Mouse (Mus musculus): ENCODE results near the gene Gm21970. TPM values are rescaled to one million over a fixed set of nuclear protein-coding genes. Genes with fewer than 3 reads are reported as not detected.
A peak's percentile ranks its signal among the peaks of the same experiment; 100 is the strongest.

Gene Gm21970
- polyA plus RNA-seq, 1 experiment = not detected

GRCm38 (mm10) chr16:91387121-91387486 is 4.4 kb upstream of the Gm21970 start:
- no peaks in the 10 kb centered on the region for H3K27me3 ChIP-seq (ENCODE audit: control insufficient read depth, insufficient read depth, low read length, poor library complexity, severe bottlenecking)
- H3K4me3 ChIP-seq (ENCODE audit: low read depth, low read length) = no peak overlapping the region
- no peaks in the 10 kb centered on the region for H3K9me3 ChIP-seq (replicated peaks; ENCODE audit: control insufficient read depth, insufficient read depth, low read length, poor library complexity, severe bottlenecking)
- H3K4me1 ChIP-seq (ENCODE audit: control insufficient read depth, insufficient read depth, low read length) = no peaks in the 10 kb centered on the region
- no peak for TF ChIP-seq EP300 (IDR thresholded peaks at IDR 0.05; ENCODE audit: insufficient read depth, low read depth, low read length)
- TF ChIP-seq CTCF (IDR thresholded peaks at IDR 0.05; ENCODE audit: low read depth, low read length) = no peak
- no peak for TF ChIP-seq POLR2A (IDR thresholded peaks at IDR 0.05; ENCODE audit: insufficient read depth, low read length)
- no peaks in the 10 kb centered on the region; the same call in 1 of the 2 replicates for H3K36me3 ChIP-seq (ENCODE audit: control insufficient read depth, insufficient read depth, low read length, poor library complexity, severe bottlenecking)
- no peak overlapping the region for H3K27ac ChIP-seq (ENCODE audit: insufficient read depth, low read length)
- H3K9ac ChIP-seq (ENCODE audit: low read depth, poor library complexity, severe bottlenecking) = no peak overlapping the region

GRCm38 (mm10) chr16:91390100-91390499 is 1.4 kb upstream of the Gm21970 start:
- no peak for TF ChIP-seq EP300 (IDR thresholded peaks at IDR 0.05; ENCODE audit: insufficient read depth, low read depth, low read length)
- TF ChIP-seq CTCF (IDR thresholded peaks at IDR 0.05; ENCODE audit: low read depth, low read length) = peak; percentile 67
- no peak overlapping the region for H3K9ac ChIP-seq (ENCODE audit: low read depth, poor library complexity, severe bottlenecking)
- no peaks in the 10 kb centered on the region for H3K9me3 ChIP-seq (replicated peaks; ENCODE audit: control insufficient read depth, insufficient read depth, low read length, poor library complexity, severe bottlenecking)
- H3K27me3 ChIP-seq (ENCODE audit: control insufficient read depth, insufficient read depth, low read length, poor library complexity, severe bottlenecking) = no peaks in the 10 kb centered on the region
- no peaks in the 10 kb centered on the region for H3K4me1 ChIP-seq (ENCODE audit: control insufficient read depth, insufficient read depth, low read length)
- H3K36me3 ChIP-seq (ENCODE audit: control insufficient read depth, insufficient read depth, low read length, poor library complexity, severe bottlenecking) = no peaks in the 10 kb centered on the region
- H3K27ac ChIP-seq (ENCODE audit: insufficient read depth, low read length) = no peak overlapping the region
- H3K4me3 ChIP-seq (ENCODE audit: low read depth, low read length) = no peak overlapping the region

- no peaks in the 10 kb centered on the region for H3K27me3 ChIP-seq (ENCODE audit: control insufficient read depth, insufficient read depth, low read length, poor library complexity, severe bottlenecking)
- no peak overlapping the region for H3K4me3 ChIP-seq (ENCODE audit: low read depth, low read length)
- no peak overlapping the region for H3K9ac ChIP-seq (ENCODE audit: low read depth, poor library complexity, severe bottlenecking)
- H3K4me1 ChIP-seq (ENCODE audit: control insufficient read depth, insufficient read depth, low read length) = no peaks in the 10 kb centered on the region
- no peak overlapping the region for H3K27ac ChIP-seq (ENCODE audit: insufficient read depth, low read length)
- TF ChIP-seq POLR2A (IDR thresholded peaks at IDR 0.05; ENCODE audit: insufficient read depth, low read length) (no peak), EP300 (IDR thresholded peaks at IDR 0.05; ENCODE audit: insufficient read depth, low read depth, low read length) (no peak), CTCF (IDR thresholded peaks at IDR 0.05; ENCODE audit: low read depth, low read length) (no peak)
- H3K9me3 ChIP-seq (replicated peaks; ENCODE audit: control insufficient read depth, insufficient read depth, low read length, poor library complexity, severe bottlenecking) = no peaks in the 10 kb centered on the region
- H3K36me3 ChIP-seq (ENCODE audit: control insufficient read depth, insufficient read depth, low read length, poor library complexity, severe bottlenecking) = no peaks in the 10 kb centered on the region
Measured at GRCm38 (mm10) chr16:91394826-91395410, 3.4 kb downstream of the Gm21970 start.

- H3K27me3 ChIP-seq (ENCODE audit: control insufficient read depth, insufficient read depth, low read length, poor library complexity, severe bottlenecking) = no peaks in the 10 kb centered on the region
- no peaks in the 10 kb centered on the region for H3K9me3 ChIP-seq (replicated peaks; ENCODE audit: control insufficient read depth, insufficient read depth, low read length, poor library complexity, severe bottlenecking)
- H3K9ac ChIP-seq (ENCODE audit: low read depth, poor library complexity, severe bottlenecking) = no peak overlapping the region
- H3K27ac ChIP-seq (ENCODE audit: insufficient read depth, low read length) = no peak overlapping the region
- no peaks in the 10 kb centered on the region for H3K36me3 ChIP-seq (ENCODE audit: control insufficient read depth, insufficient read depth, low read length, poor library complexity, severe bottlenecking)
- no peak for TF ChIP-seq EP300 (IDR thresholded peaks at IDR 0.05; ENCODE audit: insufficient read depth, low read depth, low read length)
- TF ChIP-seq POLR2A (IDR thresholded peaks at IDR 0.05; ENCODE audit: insufficient read depth, low read length) = no peak
- no peak for TF ChIP-seq CTCF (IDR thresholded peaks at IDR 0.05; ENCODE audit: low read depth, low read length)
- H3K4me3 ChIP-seq (ENCODE audit: low read depth, low read length) = no peak overlapping the region
- H3K4me1 ChIP-seq (ENCODE audit: control insufficient read depth, insufficient read depth, low read length) = no peaks in the 10 kb centered on the region
Measured at GRCm38 (mm10) chr16:91395633-91396392, 4.3 kb downstream of the Gm21970 start.

- Histone ChIP-seq H3K36me3 (ENCODE audit: control insufficient read depth, insufficient read depth, low read length, poor library complexity, severe bottlenecking) (no peaks in the 10 kb centered on the region), H3K9ac (ENCODE audit: low read depth, poor library complexity, severe bottlenecking) (no peak overlapping the region)
- TF ChIP-seq POLR2A (IDR thresholded peaks at IDR 0.05; ENCODE audit: insufficient read depth, low read length) = no peak
- TF ChIP-seq EP300 (IDR thresholded peaks at IDR 0.05; ENCODE audit: insufficient read depth, low read depth, low read length) = no peak
- TF ChIP-seq CTCF (IDR thresholded peaks at IDR 0.05; ENCODE audit: low read depth, low read length) = no peak
Measured at GRCm38 (mm10) chr16:91396844-91397537, 5.5 kb downstream of the Gm21970 start.

GRCm38 (mm10) chr16:91398030-91398429 is 6.5 kb downstream of the Gm21970 start:
- no peaks in the 10 kb centered on the region for H3K36me3 ChIP-seq (ENCODE audit: control insufficient read depth, insufficient read depth, low read length, poor library complexity, severe bottlenecking)
- no peaks in the 10 kb centered on the region for H3K4me1 ChIP-seq (ENCODE audit: control insufficient read depth, insufficient read depth, low read length)
- H3K9me3 ChIP-seq (replicated peaks; ENCODE audit: control insufficient read depth, insufficient read depth, low read length, poor library complexity, severe bottlenecking) = no peaks in the 10 kb centered on the region
- no peak overlapping the region for H3K9ac ChIP-seq (ENCODE audit: low read depth, poor library complexity, severe bottlenecking)
- TF ChIP-seq CTCF (IDR thresholded peaks at IDR 0.05; ENCODE audit: low read depth, low read length) = no peak
- TF ChIP-seq POLR2A (IDR thresholded peaks at IDR 0.05; ENCODE audit: insufficient read depth, low read length) = no peak
- no peak for TF ChIP-seq EP300 (IDR thresholded peaks at IDR 0.05; ENCODE audit: insufficient read depth, low read depth, low read length)
- H3K27ac ChIP-seq (ENCODE audit: insufficient read depth, low read length) = no peak overlapping the region
- H3K27me3 ChIP-seq (ENCODE audit: control insufficient read depth, insufficient read depth, low read length, poor library complexity, severe bottlenecking) = no peaks in the 10 kb centered on the region
- H3K4me3 ChIP-seq (ENCODE audit: low read depth, low read length) = no peak overlapping the region

More at GRCm38 (mm10) chr16:91396844-91397537, 5.5 kb downstream of the Gm21970 start:
- Histone ChIP-seq H3K9me3 (replicated peaks; ENCODE audit: control insufficient read depth, insufficient read depth, low read length, poor library complexity, severe bottlenecking) (no peaks in the 10 kb centered on the region), H3K4me3 (ENCODE audit: low read depth, low read length) (no peak overlapping the region), H3K4me1 (ENCODE audit: control insufficient read depth, insufficient read depth, low read length) (no peaks in the 10 kb centered on the region), H3K27me3 (ENCODE audit: control insufficient read depth, insufficient read depth, low read length, poor library complexity, severe bottlenecking) (no peaks in the 10 kb centered on the region), H3K27ac (ENCODE audit: insufficient read depth, low read length) (no peak overlapping the region)

Data from ES-Bruce4 (cell line).